Mouse (Mus musculus): ENCODE measurements around the gene Fbxo3.
A peak's percentile ranks its signal among the peaks of the same experiment; 100 is the strongest.
"Not testable (repeated sequence)": the region's sequence is repeated elsewhere in the genome, so short reads cannot be mapped to it uniquely, and the experiment has no call there.

Gene Fbxo3

DNA sequence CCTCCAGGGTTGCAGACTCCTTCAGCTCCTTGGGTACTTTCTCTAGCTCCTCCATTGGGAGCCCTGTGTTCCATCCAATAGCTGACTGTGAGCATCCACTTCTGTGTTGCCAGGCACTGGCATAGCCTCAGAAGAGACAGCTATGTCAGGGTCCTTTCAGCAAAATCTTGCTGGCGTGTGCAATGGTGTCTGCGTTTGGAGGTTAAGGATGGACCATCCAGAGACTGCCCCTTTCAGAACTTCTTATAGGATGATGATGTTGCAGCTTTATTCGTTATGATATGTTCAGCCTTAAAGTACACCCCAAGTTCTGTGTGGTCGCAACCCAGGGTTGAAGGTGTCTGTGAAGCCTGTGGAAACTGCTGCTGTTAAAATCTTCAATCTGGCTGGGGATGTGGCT is 69.9 kb downstream of the Fbxo3 start:
- not testable (repeated sequence) for DNase-seq

DNA sequence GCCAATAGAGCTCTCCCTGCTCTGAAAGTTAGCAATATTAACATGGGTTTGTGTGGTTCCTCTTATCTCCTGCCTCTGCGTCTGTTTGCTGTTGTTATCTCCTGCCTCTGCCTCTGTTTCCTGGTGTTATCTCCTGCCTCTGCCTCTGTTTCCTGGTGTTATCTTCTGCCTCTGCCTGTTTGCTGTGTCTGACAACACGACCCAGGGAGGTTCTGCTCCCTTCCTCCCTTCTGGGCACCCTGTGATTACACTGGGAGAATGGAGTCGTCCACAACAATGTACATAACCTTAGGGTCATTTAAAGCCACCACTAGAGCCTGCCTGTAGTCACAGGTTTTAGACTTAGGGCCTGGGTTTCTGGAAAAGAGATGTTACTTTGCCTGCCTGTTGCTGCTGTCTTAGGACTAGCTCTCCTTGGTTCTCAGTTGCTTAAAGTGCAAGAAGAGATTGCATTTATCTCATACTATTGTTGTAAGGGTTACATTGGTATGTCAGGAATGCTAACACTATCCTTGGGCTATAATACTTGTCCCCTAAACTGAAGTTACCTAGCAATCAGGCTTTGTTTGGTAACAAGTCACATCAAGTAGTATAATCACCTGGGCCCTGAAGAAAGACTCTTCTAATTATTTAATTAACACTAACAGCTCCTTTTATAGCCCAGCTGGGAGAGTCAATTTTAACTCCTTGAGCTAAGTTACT is 71.2 kb downstream of the Fbxo3 start:
- DNase-seq = no peak

GRCm38 (mm10) chr2:104099231-104099585 is 71.7 kb downstream of the Fbxo3 start:
- DNase-seq = no peak

- no peak for DNase-seq
Observed at GRCm38 (mm10) chr2:104099946-104100345, 72.4 kb downstream of the Fbxo3 start.

DNA sequence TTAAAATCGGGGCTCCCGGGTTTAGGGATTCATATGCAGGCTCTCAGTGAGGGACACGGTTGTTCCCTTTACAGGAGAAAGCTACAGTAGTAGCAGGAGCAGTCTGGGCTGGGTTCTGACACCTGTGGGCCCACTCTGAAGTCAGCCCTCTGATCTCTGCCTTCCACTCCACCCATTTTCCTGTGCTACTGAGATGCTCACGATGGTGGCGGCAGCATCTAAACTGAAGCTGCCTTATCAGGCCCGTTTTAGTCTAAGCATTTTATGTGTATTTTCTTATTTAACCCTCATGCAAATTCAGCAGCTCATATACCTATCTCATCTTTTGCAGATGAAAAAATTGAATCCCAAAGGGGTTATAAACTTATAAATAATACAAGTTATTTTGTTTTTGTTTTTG is 77.3 kb downstream of the Fbxo3 start:
- DNase-seq = no peak

GRCm38 (mm10) chr2:104109021-104109420 is 81.5 kb downstream of the Fbxo3 start:
- DNase-seq = not testable (repeated sequence)

DNA sequence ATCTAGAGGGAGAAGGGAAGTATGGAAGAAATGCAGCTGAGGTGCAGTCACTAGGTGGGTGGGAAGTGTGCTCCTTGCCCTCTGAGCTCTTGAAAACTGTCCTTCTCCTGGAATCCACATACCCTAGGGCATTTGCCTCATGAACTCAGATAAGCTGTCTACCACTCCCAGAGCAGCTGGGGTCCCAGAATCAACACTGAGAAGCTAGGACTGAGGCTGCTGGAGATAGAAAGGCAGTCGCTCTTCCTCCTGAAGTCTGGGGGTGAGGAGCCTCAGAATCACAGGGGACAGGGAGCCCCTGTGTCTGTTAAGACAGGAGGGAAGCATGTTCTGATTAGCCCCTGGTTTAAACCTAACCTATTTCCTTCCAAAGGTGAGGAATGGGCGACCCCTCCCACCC is 82.0 kb downstream of the Fbxo3 start:
- DNase-seq = peak in 1 of 2 experiments; percentile 31

- no peak for DNase-seq
Observed at GRCm38 (mm10) chr2:104110031-104110430, 82.5 kb downstream of the Fbxo3 start.

DNA sequence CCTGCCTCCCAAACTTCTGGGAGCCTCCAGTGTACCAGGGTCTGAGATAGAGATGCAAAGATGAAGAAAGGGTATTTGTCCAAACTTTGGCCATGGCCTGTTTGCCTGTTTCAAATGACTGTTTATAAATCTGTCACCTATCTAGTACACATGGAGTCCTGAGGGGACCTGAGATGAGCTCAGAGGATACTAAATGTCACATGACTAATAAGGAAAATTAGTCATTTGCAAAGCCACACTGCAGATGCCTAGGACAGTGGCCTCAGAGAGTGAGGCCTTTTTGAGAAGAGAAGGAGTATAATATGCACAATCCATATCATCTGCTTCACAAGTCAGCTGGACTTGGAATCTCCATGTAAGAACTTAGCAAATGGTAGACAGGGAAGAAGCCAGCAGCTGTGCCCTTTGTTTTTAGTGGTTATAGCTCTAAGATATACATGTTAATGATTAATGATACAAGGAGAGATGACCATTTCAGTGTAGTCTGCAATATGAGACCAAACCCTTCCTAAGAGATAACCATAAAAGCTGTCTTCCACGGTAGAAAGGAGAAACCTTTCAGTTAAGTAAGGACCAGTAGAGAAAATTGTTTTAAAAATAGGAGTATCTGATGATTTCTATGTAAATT is 83.8 kb downstream of the Fbxo3 start:
- not testable (repeated sequence) for DNase-seq

Data from kidney, postnatal 4 days (tissue).